Mouse (Mus musculus) thymus, adult 2 months (tissue): Measurements from ENCODE around the gene Carmil1.

Experiments
- CTCF ChIP-seq: fragments of 200-500 bp; IDR thresholded peaks from 2 replicates; pipeline ENCODE4 v1.5.1; 2012; ENCODE audit warnings: mild to moderate bottlenecking, control low read depth, low read length, moderate library complexity, borderline replicate concordance; ENCODE audit not compliant: control insufficient read depth, poor library complexity, insufficient read depth; ENCODE audit errors: extremely low read depth
- POLR2A ChIP-seq: fragments of 200-500 bp; IDR thresholded peaks from 2 replicates; pipeline ENCODE4 v1.6.1; 2012; ENCODE audit warnings: mild to moderate bottlenecking, low read length, control low read depth, moderate library complexity; ENCODE audit not compliant: control insufficient read depth, poor library complexity, insufficient read depth; ENCODE audit errors: extremely low read depth

DNA sequence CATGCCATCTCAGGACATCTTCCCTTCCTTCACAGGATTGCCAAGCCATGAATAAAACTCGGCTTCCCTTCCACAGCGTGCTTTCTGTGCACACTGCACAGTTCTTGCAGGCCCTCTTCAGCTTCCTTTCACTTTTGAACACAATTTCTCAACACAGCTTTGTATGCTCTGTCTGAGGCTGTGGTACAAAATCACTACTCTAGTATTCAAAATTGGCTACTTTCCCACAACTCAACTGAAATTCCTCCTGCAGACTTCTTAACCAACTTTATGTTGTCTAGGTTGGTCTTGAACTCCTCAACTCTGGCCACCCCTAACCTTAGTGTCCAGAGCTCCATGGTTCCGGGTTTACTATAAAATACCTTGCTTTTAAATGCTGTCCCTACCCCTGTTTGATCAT is 95.0 kb downstream of the Carmil1 start:
- TF ChIP-seq CTCF, result no peak
- no peak for TF ChIP-seq POLR2A
